Mouse (Mus musculus) retina, postnatal 1 day (tissue): ENCODE data around the gene Brd3os.

Source experiments
- DNase-seq: peaks from one replicate; pipeline ENCODE4 v3.0.0-alpha.2; 2012

Brd3os gene

DNA sequence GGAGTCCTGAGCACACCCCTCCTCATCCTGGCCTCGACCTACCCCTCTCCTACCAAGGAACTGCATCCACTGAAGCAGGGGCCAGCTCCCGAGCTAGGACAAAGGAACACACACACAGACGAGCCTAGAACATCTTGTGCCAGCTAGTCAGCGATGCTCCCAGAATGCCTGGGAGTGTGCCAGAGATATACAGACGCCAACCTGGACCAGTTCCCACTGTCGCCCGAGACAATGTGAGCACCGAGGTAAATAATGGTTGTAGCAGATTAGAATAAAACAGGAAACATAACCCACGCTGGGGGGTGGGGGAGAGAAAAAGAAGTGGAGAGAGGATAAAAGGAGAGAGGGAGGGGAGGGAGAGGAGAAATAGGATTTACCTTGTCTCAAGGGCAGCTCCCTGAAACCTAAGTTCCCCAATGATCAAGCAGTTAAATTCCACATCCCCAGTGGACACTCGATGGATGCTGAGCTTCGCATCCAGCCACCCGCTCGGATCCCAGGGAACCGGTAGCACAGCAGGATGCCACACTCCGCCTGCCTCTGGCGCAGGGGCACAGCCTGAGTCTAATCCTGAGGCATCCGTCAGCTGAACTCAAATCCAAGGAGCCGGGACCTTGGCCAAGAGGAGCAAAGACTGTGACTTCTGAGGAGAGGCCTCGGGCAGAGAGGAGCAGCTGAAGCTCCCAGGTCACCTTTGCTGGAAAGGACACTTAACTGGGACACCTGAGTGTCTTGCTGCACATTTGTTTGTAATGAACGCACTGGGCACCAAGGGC is 20.6 kb upstream of the Brd3os start:
- no peak for DNase-seq

DNA sequence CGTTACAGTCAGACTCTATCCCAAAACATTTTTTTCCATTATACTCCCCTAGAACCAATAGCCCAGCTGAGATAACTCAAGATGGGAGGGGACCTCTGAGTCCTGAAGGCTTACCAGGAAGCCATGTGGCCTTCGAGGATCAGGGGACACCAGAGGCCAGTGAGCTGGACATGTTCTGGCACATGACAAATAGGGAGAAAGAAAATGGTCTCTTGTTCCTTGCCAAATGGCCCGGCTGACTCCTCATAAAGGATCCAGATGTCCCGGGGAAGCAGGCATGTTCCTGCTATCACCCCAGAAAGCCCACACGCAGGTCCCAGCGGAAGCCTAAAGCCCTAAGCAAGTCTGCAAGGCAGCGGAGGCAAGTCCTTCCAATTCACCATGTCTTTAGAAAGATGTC is 18.5 kb upstream of the Brd3os start:
- DNase-seq: no peak

DNA sequence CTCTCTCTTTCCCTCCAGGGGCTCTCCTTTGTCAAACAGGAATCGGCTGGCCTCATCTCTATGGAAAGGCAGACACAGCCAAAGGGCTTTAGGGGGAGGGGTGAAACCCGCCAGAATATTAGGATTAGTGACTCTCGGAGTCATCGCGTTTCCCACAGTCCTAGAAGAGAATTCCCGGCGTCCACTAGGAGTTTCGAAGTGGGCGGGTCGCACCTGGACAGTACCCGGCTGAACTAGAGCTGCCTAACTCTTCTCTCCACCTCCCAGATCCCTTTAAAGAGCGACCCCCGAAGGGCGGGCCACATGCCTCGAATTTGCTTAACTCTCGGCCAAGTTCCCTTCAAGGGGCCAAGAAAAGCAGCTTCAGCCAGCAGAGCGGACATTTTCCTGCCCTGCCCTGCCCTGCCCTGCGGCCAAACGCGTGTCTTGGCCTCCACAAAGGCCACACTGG is 16.9 kb upstream of the Brd3os start:
- DNase-seq: peak; percentile 70

DNA sequence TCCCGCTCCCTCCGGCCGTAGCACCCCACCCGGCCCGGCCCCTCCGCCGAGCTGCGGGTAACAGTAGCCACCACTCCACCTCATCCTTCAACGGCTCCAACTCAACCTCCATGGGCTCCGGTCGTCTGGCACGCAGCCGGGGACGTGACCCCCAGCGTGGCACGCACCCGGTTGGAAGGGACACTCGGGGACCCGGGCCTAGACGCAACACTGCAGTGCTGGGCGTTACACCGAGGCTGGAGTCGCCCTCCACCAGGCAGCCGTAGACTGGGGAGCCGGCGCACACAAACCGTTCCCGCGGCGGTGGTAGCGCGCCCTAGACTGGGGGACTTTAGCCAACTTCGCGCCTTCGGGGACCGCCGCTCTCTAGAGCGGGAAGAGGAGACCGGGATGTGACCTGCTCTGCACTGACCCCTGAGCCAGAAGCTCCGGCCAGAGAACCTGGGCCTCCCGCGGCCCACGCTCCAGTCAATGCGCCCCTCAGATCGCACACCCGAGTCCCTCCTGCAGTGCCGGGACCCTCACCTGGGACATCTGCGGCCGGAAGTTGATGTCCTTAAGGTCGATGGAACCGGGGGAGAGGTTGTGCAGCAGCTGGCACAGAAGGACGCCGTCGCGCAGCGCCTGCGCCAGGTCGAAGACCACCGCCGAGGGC is 16.2 kb upstream of the Brd3os start:
- DNase-seq: peak; percentile 56

DNA sequence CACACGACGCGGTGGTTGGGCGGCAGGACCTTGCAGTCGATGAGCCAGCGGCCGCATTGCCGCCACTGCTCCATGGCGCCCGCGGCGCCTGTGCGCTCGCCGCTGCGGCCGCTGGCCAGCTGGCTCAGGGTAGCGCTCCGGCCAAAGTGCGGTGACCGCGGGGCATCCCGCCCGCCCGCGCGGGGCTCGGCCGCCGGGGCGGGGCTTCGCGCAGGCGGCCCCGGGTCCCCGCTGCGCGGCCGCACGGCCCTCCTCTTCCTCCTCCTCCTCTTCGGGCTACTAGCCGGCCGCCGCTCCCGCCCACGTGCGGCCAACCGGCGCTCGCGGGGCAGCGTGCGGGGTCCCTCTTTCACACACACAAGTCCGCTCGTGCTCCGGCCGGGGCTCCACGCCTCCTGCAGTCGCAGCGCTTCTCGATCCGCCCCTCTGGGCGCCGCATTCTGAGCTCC is 15.7 kb upstream of the Brd3os start:
- no peak for DNase-seq

DNA sequence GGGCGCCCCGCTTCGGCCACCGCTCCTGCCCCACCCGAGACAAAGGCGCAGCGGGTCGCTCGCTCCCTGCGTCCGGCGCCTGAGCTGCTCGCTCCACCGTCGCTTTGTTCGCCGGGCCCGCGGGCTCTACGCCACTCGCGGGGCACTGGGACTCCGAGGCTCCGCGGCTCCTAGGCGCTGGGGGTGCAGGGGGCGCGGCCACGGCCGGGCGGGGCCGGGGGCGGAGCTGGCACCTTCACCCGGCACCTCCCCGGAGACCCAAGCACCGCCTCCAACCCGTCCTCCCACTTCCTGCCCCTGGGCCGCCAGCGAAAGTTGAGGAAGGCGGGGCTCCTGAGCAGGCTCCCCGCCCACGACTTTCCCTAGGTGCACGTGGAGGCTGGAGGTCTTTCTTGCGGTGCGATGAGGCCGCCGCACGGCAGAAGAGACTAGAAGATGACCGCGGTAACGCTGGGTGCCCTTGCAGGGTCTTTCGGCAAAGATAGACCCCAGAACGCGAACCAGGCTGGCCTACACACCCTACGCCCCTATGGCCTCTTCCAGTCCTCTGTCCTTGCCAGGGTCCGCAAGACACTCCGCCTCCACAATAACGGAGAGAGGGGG is 15.2 kb upstream of the Brd3os start, which contains the start of gene Vav2:
Vav2 (minus strand) TSS at position 179 of the 603 bp plus-strand sequence.
- peak; percentile 94 for DNase-seq

DNA sequence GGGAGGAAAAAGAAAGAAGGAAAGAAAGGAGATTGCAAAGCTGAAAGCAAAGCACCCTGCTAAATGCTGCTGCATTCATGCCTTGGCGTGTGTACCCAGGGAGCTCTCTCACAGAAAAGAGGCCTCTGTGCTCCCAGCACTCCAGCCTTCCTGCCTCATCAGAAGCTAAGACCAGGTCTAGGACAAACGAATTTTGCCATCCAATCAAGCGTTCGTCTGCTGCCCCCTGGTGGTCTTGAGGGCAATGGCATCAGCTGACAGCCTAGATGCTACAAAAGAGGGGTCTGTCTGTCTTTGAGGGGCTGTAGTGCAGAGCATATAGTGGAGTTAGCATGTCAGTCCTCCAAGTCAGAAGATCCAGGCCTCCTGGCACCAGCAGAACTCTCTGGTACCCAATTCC is 14.1 kb upstream of the Brd3os start:
- peak; percentile 91 for DNase-seq

DNA sequence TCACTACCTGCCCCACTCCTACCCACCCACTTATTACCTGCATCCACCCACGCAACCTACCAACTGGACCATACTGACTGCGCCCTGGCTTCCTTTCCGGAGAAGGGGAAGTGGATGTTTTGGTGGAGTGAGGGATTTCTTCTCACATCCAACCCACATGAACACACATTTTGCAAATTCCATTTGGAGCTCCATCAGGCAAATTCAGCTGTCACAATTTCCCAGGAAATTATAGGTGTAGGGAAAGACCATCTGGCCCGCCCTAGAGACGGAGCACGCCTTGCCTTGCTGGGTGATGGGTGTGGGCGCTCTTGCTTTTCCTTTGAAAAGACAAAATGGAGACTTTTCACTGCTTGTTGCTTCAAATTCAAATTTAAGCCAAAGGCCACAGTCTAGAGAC is 11.5 kb upstream of the Brd3os start:
- no peak for DNase-seq

DNA sequence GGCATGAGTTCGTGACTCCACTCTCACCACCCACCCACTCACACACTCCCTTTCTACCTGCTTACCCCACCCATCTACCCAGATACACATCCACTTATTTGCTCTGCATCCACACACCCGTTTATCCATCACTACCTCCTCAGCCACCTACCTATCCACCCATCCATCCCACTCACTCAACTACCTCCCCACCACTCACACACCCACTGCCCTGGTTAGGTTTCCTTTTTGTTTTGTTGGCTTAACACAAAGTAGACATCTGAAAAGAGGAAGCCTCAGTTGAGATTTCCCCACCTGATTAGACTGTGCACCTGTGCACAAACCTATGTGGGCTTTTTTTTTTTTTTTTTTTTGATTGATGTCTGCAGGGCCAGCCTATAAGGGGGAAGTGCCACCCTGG is 9.5 kb upstream of the Brd3os start:
- DNase-seq: no peak

DNA sequence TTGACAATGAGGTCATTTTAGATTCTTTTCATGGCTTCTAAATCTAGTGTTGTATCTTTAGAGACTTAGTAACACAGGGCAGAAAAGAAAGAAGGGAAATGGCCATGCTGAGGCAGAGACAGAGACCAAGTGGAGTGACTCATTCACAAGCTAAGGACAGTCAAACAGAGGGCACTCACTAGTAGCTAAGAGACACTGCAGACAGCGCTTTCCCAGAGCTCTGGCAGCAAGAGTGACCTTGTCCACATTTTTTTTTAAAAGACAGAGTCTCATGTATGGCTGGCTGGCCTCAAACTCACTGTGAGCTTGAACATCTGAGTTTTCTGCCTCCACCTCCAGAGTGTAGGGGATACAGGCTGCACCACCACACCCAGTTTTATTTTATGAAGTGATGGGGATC is 4.2 kb upstream of the Brd3os start:
- no peak for DNase-seq

DNA sequence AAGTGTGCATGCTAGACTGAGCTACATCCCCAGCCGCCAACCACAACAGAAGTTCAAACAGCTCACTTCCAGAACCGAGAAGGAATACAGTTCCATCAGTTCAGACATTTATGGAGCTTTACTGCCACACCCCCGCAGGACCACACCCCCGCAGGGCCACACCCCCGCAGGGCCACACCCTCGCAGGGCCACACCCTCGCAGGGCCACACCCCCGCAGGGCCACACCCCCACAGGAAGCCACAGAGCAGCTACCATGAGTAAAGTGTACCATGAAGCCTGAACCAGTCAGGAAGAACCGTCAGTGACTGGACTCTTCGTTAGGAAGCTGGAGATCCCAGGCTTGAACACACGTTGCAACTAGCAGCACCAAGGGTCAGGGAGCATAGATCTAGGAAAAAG is 3.8 kb upstream of the Brd3os start:
- no peak for DNase-seq

DNA sequence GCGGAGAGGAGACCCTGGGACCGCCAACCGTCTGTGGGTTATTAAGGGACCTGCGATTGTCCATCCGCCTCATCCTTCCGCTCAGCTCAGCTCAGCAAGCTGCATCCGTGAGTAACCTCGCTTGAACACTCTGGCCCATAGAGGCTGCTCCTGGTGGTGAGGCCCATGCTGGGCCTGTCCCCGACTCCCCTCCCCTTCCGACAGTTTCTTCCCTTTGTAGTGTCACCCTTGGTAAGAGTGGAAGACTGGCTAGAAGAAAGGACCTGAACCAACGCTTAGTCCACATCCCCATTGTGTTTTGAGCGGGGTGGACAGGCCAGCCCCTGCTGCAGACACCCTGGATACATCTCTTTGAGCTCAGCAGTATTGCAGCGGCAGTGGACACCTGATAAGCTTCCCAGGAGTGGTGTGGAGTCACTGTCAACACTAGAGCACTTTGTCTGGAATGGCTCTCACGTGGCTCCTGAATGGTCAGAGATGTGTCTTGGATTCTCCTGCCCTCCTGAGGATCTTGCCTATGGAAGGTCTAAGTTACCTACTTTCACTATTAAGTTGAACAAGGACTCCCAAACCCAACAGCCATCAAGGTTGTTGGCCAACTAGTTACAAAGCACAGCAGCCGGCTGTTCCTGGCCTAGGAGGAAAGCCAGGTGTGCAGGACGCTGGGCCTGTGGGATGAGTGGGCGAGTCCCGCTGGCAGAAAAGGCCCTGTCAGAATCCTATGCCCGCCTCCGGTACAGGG is 755 bp downstream of the Brd3os start:
- no peak for DNase-seq

DNA sequence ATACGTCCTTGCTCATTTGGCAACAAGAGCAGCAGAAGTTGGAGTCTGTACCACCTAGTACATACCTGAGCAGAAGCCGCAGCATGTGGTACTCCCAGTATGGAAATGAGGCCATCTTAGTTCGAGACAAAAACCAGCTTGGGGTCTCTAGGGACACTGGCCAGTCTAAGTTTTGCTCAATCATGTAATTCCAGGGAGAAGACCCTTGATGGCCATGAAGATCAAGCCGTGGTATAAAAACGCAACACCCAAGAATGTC is 1.3 kb downstream of the Brd3os start:
- no peak for DNase-seq

DNA sequence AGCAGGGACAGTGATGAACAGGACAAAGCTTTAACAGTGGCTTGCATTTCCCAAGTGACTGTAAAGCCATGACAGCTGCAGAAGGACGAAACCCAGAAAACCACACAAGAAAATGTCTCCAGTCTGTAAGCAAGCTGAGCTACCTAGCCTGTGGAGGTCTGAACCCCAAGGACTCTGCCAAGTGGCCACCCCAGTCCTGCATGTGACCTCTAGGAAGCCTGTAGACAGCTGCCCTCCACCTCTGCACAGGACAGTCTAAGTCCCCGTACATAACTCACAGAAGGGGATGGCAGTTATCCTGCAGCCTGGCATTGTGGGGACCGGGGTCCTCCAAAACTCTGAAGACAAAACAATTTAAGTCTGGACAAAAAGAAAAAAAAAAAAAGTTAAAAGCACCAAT is 3.8 kb downstream of the Brd3os start:
- no peak for DNase-seq

DNA sequence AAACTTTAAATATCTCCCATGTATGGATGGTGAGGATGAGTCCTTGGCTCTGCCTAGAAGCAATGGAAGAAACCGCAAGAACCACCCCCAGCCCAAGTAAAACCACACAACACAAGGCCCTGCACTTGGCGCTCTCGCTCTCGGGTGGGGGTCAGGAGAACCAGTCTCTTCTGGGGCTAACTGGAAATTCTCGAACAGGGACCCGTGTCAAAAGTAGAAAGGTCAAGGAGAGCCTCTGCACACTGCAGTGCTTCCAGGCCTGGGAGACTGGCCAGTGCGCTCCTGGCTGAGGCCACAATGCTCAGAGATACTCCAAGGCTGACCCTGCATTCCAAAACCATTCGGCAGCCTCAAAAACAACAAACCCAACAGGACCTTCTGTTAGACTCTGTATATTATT is 4.7 kb downstream of the Brd3os start:
- no peak for DNase-seq

DNA sequence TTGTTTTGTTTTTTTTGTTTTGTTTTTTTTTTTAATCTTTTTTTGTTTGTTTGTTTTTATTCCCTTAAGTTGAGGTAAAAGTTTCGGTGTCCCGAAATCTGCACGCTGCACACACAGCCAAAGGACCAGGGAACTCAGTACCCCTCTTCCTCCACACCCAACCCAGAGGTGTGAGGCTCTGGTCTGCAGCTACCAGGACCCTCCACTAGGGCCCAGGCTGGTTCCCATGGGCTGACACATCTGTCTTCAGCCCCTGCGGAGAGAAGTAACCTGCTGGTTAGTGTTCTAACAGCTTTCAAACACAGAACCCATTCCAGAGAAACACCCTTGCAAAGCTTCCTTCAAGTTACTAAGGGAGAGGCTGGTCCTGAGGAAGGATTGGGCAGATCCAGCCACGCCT is 5.7 kb downstream of the Brd3os start:
- DNase-seq: no peak

DNA sequence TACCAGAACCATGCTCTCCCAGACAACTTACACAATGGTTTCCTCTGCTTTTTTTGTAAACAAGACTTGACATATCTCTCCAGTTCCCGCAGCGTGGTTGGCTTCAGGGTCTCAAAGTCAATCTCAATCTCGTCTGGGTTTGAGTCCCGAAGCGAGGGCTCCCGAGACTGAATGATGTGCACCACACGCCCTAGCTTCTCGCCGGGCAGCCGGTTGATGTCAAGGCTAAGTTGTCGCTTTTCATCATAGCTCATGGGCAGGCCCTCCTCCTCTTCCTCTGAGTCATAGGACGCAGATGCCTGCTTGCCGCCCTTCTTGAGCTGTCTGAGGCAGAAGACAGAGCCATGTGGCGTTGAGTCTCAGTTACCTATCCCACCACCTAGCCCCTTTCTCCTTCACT is 8.1 kb downstream of the Brd3os start:
- DNase-seq: peak; percentile 54

DNA sequence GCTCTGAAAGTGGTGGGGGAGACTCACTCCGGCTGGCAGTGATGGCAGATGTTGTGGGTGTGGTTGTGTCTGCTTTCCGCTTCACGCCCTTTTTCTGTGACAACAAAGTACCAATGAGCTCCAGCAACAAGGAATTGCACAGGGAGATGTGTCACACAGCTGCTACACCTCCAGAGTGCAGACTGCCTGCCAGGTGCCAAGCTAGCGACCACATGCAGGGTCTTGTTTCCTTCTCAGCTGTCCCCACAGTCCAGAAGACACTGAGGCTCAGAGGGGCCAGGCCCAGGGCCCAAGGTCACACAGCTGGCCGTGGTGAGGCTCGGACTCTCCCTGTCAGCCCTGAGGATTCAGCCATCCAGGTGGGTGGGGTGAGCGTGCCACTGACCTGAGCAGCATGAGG is 17.6 kb downstream of the Brd3os start:
- no peak for DNase-seq

DNA sequence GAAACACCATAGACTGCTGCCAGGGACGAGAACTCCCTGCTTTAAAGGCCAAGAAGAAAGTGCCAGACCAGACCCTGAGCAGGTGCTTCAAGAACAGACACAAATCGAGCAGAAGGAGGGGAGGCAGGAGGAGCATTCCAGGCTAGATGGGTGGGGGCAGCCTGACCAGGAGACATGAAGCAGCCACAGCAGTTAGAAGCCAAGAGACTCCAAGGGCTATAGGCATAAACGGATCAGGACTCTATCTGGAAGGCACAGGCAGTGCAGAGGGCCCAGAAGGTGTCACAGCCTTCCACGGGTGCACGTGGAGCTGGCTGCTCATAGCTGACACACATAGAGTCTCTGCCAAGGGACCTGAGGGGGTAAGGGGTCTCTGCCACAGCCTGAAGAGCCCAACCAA is 18.0 kb downstream of the Brd3os start:
- DNase-seq: no peak

DNA sequence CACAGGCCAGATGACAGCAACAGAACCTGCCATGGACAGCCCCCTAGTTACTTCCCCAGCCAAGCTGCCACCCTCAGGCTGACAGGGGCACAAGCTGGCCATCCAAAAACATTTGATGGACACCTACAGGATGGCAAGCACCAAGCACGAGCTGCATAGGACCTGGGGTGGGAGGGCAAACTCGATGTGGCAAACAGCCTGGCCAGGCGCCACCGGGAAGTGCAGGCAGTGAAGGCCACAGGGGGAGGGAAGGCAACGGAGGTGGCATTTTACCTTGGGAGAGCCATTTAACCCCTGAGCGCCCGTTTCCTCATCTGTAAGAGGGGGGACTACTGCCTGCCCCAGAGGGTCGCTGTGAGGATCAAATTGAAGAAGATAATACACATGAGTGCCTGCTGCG is 18.5 kb downstream of the Brd3os start:
- DNase-seq: no peak

DNA sequence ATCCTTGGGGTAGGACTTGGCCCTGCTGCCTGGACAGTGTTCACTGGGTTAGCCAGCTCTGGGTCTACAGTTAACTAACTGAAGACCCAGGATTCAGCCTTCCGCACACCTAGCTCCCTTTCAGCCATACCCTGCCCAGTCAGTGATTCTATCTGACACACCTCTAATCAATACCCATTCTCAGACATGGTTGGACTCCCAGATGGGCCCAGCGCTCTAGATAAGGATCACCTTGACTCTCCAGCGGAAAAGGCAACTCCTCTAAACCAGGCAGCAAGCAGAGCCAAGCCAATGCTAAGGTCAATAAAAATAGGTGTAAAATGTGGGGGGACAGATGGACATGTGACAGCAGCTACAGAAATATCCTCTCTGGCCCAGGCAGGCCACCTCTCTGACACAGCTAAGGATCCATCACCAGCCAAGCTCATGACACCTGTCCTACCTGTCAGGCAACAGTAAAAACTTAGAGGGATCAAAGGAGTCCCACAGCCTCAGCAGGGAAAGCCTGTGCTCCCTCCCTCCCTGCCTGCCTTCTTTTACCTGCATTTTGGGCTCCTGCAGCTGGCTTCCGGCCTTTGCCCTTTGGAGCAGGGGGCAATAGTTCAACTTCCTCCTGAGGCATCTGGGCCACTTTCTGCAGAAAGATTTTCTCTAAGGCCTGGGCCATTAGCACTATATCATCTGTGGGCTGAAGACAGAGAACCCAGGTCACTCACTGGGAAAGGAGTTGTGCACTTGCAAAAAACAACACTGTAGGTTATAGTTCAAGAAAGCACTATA is 19.9 kb downstream of the Brd3os start:
- no peak for DNase-seq

DNA sequence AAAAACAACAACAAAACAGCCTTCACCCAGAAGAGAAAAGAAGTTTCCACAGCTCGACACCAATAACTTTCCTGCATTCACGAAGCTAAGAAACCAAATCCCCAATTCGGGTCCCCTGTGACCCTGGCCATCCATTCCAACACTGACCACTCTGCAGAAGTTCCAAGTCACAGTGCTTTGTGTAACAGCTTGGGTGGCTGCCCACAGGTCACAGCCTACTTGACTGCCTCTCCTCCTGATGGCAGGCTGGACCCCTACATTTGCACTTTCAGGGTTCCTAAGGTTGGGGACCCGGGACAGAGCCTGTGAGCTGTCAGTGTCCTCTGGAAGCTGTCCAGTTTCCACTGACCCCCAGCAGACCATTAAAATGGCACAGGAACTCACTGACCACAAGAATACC is 20.8 kb downstream of the Brd3os start:
- DNase-seq: no peak
